Mouse (Mus musculus) liver, embryonic 14.5 days (tissue): ENCODE results near the gene Ralb.

Experiments used
- CTCF ChIP-seq: IDR thresholded peaks from 2 replicates; pipeline ENCODE4 v1.5.1; 2016; ENCODE audit warnings: antibody characterized with exemption, low read depth, control low read depth
- EP300 ChIP-seq: IDR thresholded peaks from 2 replicates; pipeline ENCODE4 v1.6.1; 2016; ENCODE audit warnings: antibody characterized with exemption, low read depth

GRCm38 (mm10) chr1:119521029-119521428, 16.4 kb upstream of the Ralb start:
- TF ChIP-seq CTCF (no peak), EP300 (no peak)
